Mouse (Mus musculus): ENCODE results near the gene Alk.

GRCm38 (mm10) chr17:72561471-72561870 lies 43.0 kb downstream of the Alk start:
- TF ChIP-seq CTCF (IDR thresholded peaks at IDR 0.05; ENCODE audit: low read depth) (no peak), EP300 (IDR thresholded peaks at IDR 0.05; ENCODE audit: low read depth) (no peak)

Data from liver, embryonic 14.5 days (tissue).